Mouse (Mus musculus): ENCODE measurements around the gene Rsrp1.

The Rsrp1 gene

GRCm38 (mm10) chr4:134963021-134963776, 39.8 kb downstream of the Rsrp1 start:
- peak; percentile 70 to 81 for DNase-seq (ENCODE audit: low spot score in 2 of 2)

- peak in 1 of 2 experiments; percentile 59 for DNase-seq (ENCODE audit: low spot score in 2 of 2)
Measured at GRCm38 (mm10) chr4:134967887-134968604, 44.7 kb downstream of the Rsrp1 start.

- no peak for DNase-seq (ENCODE audit: low spot score in 2 of 2)
Measured at GRCm38 (mm10) chr4:134968605-134968976, 45.2 kb downstream of the Rsrp1 start.

GRCm38 (mm10) chr4:134975261-134975928, 52.0 kb downstream of the Rsrp1 start:
- DNase-seq (ENCODE audit: low spot score in 2 of 2) = peak in 1 of 2 experiments; percentile 64

GRCm38 (mm10) chr4:134975929-134976308, 52.5 kb downstream of the Rsrp1 start:
- no peak for DNase-seq (ENCODE audit: low spot score in 2 of 2)
